Mouse (Mus musculus) heart, postnatal 0 days (tissue): ENCODE data around the gene Ifi208.

Source experiments
- CTCF ChIP-seq: IDR thresholded peaks from 2 replicates; pipeline ENCODE4 v1.5.1; 2016; ENCODE audit warnings: antibody characterized with exemption, control low read depth, low read depth
- EP300 ChIP-seq: IDR thresholded peaks from 2 replicates; pipeline ENCODE4 v1.6.1; 2016; ENCODE audit warnings: antibody characterized with exemption, low read depth

- TF ChIP-seq EP300 (no peak), CTCF (no peak)
Observed at GRCm38 (mm10) chr1:173657973-173658372, 15.5 kb upstream of the Ifi208 start.
